Mouse (Mus musculus) erythroblast, embryonic 14.5 days (primary cell): ENCODE measurements around the gene Rnf167. TPM values are rescaled to one million over a fixed set of nuclear protein-coding genes. Genes with fewer than 3 reads are reported as not detected.

ENCODE experiments used
- H3K27me3 ChIP-seq: 2 replicates; pipeline ENCODE4 v1.6.1; 2012; ENCODE audit warnings: inconsistent platforms; ENCODE audit not compliant: control insufficient read depth
- H3K36me3 ChIP-seq: 2 replicates; pipeline ENCODE4 v1.6.1; 2012; ENCODE audit warnings: mild to moderate bottlenecking, inconsistent platforms; ENCODE audit not compliant: control insufficient read depth
- H3K4me1 ChIP-seq: 2 replicates; pipeline ENCODE4 v1.6.1; 2012; ENCODE audit warnings: inconsistent platforms; ENCODE audit not compliant: control insufficient read depth
- H3K4me3 ChIP-seq: replicated peaks from 2 replicates; pipeline ENCODE3; 2012; ENCODE audit warnings: moderate library complexity, mild to moderate bottlenecking, inconsistent platforms
- H3K9me3 ChIP-seq: 2 replicates; pipeline ENCODE4 v1.6.1; 2012; ENCODE audit warnings: low read length, inconsistent platforms, mixed read lengths; ENCODE audit not compliant: control insufficient read depth
- GATA1 ChIP-seq: IDR thresholded peaks from 2 replicates; pipeline ENCODE4 v1.6.1; 2012; ENCODE audit warnings: low read length, inconsistent platforms, mixed read lengths
- TAL1 ChIP-seq: IDR thresholded peaks from 3 replicates; pipeline ENCODE4 v1.6.1; 2012; ENCODE audit warnings: low read length, inconsistent platforms, mixed read lengths
- polyA plus RNA-seq: library from polyadenylated mRNA; stranded (reverse); fragments of >175 nt; gene quantifications from 2 replicates; pipeline ENCODE4 v1.2.3, GENCODE M21; 2012

Gene Rnf167
- polyA plus RNA-seq, 1 experiment: 24.0 TPM

DNA sequence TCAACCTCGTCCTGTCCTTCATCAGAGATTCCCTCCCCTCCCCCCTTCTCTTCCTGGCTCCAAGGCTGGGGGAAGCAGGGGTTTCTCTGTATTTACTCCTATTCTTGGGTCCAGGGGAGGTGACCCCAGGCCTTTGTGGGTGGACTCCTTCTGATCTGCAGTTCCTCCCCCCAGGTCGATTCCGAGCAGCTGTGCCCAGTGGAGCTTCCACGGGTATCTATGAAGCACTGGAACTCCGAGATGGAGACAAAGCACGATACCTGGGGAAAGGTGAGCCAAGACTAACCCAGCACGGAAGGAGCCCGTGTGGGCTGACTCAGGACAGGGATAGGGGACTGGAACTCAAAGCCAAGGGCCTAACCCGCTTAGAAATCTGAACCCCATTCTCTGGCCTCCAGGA is 11.0 kb downstream of the Rnf167 start:
- Histone ChIP-seq H3K4me3 (no peak overlapping the region), H3K27me3 (peaks cover 16% of the 10 kb centered on the region), H3K4me1 (peaks cover 38% of the 10 kb centered on the region), H3K36me3 (peaks cover 27% of the 10 kb centered on the region), H3K9me3 (no peaks in the 10 kb centered on the region)
- TF ChIP-seq TAL1 (no peak), GATA1 (no peak)

DNA sequence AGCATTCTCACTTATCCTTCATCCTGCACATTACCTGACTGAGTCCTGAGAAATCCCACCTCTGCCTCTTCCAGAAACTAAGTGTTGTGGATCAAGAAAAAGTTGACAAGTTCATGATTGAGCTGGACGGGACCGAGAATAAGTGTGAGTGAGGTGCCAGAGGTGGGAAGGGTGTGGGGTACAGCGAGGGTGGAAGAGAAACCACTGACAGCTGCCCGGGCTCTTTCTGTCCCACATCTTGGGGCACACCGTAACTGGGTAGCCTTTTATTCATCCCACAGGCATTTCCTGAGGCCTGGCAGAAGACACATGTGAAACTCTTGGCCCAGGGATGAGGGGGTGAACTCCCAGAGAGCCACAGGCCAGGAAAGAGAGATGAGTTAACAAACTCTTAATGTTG is 11.5 kb downstream of the Rnf167 start:
- H3K4me1 ChIP-seq: peaks cover 32% of the 10 kb centered on the region

DNA sequence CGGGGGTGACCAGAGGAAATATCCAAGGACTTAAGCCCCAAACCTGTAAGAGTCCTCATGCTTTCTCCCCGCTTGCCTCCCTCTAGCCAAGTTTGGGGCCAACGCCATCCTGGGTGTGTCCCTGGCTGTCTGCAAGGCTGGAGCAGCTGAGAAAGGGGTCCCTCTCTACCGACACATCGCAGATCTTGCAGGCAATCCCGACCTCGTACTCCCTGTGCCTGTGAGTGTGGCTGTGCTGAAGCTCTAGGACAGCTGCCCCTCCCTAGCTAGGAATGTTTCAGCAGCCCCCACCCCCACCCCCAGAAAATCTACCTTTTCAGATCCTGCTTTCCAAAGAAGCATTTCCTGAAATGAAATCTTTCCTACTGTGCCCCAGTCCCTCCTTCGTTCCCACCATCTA is 11.9 kb downstream of the Rnf167 start:
- TF ChIP-seq TAL1 (no peak), GATA1 (no peak)
- peaks cover 16% of the 10 kb centered on the region for H3K27me3 ChIP-seq
- no peaks in the 10 kb centered on the region for H3K9me3 ChIP-seq
- no peak overlapping the region for H3K4me3 ChIP-seq
- peaks cover 34% of the 10 kb centered on the region for H3K36me3 ChIP-seq
- H3K4me1 ChIP-seq: peaks cover 30% of the 10 kb centered on the region

More for the DNA sequence above, 11.5 kb downstream of the Rnf167 start:
- Histone ChIP-seq H3K4me3 (no peak overlapping the region), H3K9me3 (no peaks in the 10 kb centered on the region), H3K27me3 (peaks cover 16% of the 10 kb centered on the region), H3K36me3 (peaks cover 30% of the 10 kb centered on the region)
- TF ChIP-seq GATA1 (no peak), TAL1 (no peak)

DNA sequence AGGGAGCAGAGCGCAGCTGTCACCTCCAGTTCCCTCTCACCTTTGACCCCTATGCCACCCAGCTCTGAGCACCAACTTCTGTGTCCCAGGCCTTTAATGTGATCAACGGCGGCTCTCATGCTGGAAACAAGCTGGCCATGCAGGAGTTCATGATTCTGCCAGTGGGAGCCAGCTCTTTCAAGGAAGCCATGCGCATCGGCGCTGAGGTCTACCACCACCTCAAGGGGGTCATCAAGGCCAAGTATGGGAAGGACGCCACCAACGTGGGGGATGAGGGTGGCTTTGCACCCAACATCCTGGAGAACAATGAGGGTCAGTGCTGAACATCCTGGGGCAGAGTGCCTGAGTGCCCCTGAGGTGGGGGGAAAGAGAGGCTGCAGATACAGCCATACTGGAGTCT is 13.5 kb downstream of the Rnf167 start:
- peaks cover 50% of the 10 kb centered on the region for H3K36me3 ChIP-seq
- no peak overlapping the region for H3K4me3 ChIP-seq
- H3K9me3 ChIP-seq: no peaks in the 10 kb centered on the region
- no peak for TF ChIP-seq GATA1
- TF ChIP-seq TAL1: no peak
- peaks cover 22% of the 10 kb centered on the region for H3K4me1 ChIP-seq
- H3K27me3 ChIP-seq: peaks cover 15% of the 10 kb centered on the region

DNA sequence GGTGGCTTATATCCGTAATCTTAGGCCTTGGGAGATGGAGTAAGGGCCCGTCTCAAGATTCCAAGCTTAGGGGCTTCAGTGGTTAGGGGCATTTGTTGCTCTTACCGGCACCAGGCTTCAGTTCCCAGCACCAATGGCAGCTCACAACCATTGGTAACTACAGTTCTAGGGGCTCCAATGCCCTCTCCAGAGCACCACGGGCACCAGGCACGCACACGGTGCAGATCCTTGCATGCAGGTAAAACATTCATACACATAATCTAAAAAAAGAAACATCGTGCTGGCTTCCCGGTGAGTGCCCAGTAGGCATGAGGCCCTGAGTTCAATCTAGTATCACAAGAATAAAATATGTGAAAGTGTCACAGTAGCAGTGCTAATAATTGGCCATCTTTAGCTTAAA is 16.1 kb downstream of the Rnf167 start:
- H3K4me1 ChIP-seq: peaks cover 23% of the 10 kb centered on the region
- TF ChIP-seq GATA1 (no peak), TAL1 (no peak)
- no peaks in the 10 kb centered on the region for H3K27me3 ChIP-seq
- peaks cover 67% of the 10 kb centered on the region for H3K36me3 ChIP-seq
- no peak overlapping the region for H3K4me3 ChIP-seq
- H3K9me3 ChIP-seq: no peaks in the 10 kb centered on the region

DNA sequence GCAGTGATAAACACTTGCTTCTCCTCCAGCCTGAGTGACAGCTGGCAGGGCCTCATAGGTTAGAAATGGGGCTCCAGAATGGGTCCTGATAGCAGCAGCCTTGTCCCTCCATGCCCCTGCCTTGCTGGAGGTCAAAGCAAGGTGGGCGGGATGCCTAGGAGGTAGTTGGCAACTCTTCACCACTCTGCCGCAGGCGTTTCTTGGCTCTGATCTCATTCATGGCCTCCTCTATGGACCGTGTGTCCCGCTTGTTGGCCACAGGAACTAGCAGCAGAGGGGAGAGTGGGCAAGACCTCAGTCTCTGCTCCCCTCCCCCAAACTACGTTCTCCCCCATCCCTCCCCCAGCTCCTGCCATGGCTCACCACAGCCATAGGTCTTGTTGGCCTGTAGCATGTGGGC is 16.9 kb downstream of the Rnf167 start:
- Histone ChIP-seq H3K36me3 (peaks cover 67% of the 10 kb centered on the region), H3K27me3 (no peaks in the 10 kb centered on the region), H3K4me3 (no peak overlapping the region), H3K9me3 (no peaks in the 10 kb centered on the region), H3K4me1 (peaks cover 27% of the 10 kb centered on the region)
- TF ChIP-seq TAL1 (no peak), GATA1 (no peak)

DNA sequence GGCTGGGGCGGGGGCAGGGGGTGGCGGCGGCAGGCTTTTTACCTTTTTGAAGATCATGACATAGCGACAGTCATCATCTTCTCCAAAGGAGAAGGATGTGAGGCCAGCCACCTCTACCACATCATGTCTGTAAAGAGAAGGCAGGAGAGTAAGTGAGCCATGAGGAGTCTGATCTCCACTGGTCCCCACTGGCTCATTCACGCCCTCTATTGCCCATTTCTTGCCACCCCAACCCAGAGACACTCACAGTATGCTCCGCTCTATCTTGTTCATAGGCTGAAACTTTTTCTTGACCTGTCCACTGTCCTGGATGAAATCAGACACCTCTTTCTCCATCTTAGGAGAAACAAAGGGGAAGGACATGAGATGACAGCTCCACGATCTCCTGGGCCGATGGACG is 17.7 kb downstream of the Rnf167 start:
- no peaks in the 10 kb centered on the region for H3K9me3 ChIP-seq
- TF ChIP-seq TAL1 (no peak), GATA1 (no peak)
- H3K27me3 ChIP-seq: no peaks in the 10 kb centered on the region
- H3K36me3 ChIP-seq: peaks cover 67% of the 10 kb centered on the region
- no peak overlapping the region for H3K4me3 ChIP-seq
- H3K4me1 ChIP-seq: peaks cover 34% of the 10 kb centered on the region

DNA sequence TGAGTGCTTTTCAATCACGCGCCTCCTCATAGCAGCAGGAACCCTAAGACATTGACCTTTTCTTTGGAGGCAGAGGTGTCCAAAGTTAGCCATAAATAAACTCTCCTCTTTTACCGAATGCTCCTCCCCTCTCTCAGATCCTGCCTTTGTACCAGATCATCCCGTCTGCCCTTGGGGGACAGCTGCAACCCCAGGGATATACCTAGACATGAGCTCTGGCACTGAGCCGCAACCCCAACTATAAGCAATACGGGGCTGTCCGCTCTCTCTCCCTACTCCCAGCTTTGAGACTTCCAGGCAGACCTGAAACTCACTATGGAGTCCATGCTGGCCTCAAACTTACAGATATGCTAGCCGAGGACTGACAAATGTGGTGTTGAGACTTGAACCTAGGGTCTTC is 19.7 kb downstream of the Rnf167 start:
- Histone ChIP-seq H3K36me3 (peaks cover 55% of the 10 kb centered on the region), H3K4me3 (no peak overlapping the region), H3K9me3 (no peaks in the 10 kb centered on the region), H3K4me1 (peaks cover 50% of the 10 kb centered on the region), H3K27me3 (no peaks in the 10 kb centered on the region)
- TF ChIP-seq GATA1 (no peak), TAL1 (no peak)

DNA sequence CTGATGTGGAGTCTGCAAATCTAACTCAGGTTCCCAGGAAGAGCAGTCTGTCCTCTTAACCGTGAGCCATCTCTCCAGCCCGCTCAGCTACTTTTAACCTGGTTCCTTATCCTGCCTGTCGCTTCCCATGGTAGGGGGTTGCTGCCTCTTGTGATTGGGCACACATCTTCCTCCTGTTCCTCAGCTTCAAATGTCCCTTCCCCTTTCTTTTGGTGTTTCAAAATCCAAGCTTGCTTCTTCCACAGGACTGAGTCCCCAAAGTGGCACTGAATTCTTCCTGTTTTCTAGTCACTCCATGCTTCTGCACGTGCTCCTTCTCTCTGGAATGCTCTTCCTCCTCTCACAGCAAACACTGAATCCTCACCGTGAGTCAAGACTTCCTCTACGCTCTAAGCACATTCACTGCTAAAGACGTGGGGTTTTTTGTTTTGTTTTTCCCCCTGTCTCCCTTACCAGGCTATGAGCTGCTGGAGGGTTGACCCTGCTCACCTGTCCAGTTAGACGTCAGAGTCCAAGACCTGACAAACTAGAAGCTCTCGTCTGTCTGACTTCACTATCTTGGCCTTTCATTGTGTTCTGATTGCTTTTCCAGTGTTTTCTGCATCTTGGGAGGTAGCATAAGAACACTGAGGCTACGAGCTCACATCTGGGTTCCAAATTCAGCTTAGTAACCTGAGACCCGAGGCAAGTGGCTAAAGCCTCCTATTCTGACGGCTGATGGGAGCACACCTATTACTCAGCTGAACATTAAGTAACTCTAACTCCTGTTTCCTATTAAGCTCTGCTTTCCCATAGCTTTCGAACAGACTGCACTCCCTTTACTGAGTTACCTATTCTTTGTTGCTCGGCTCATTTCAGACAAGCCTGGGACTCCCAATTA is 20.5 kb downstream of the Rnf167 start:
- TF ChIP-seq TAL1 (no peak), GATA1 (no peak)
- Histone ChIP-seq H3K36me3 (peaks cover 49% of the 10 kb centered on the region), H3K4me1 (peaks cover 55% of the 10 kb centered on the region), H3K4me3 (peak overlapping the region; percentile 90), H3K9me3 (no peaks in the 10 kb centered on the region), H3K27me3 (no peaks in the 10 kb centered on the region)
